Mouse (Mus musculus) gastrocnemius, postnatal 36 days (tissue): ENCODE data around the gene Zfp580. TPM values are rescaled to one million over a fixed set of nuclear protein-coding genes. Genes with fewer than 3 reads are reported as not detected.
"Not testable (repeated sequence)": the region's sequence is repeated elsewhere in the genome, so short reads cannot be mapped to it uniquely, and the experiment has no call there.

Experiments used
- DNase-seq, 2 experiments: peaks; one replicate each; pipeline ENCODE4 v3.0.0; 2022
- intact Hi-C: fragments of 180-260 bp; cut with DNase I; formaldehyde crosslinking; loops from one replicate; pipeline ENCODE4 v1.15.1; 2025
- total RNA-seq, 2 experiments: library from RNA; stranded (reverse); gene quantifications; 2 replicates each; pipeline ENCODE4 v1.2.3; 2021

Zfp580 gene
- total RNA-seq, 2 experiments from 2014 or later: 2.9 to 3.3 TPM

GRCm38 (mm10) chr7:5060944-5061773 lies 9.8 kb downstream of the Zfp580 start:
- DNase-seq: peak; percentile 96 to 98
- intact Hi-C loops: no loop called here

- peak; percentile 91 for DNase-seq
- intact Hi-C loops: no loop called here
Measured at GRCm38 (mm10) chr7:5061774-5062359, 10.5 kb downstream of the Zfp580 start, which contains the start of gene U2af2. U2af2 (plus strand) TSS chr7:5062143.

GRCm38 (mm10) chr7:5062360-5063001 lies 11.1 kb downstream of the Zfp580 start:
- peak in 1 of 2 experiments; percentile 52 for DNase-seq
- intact Hi-C loops: no loop called here

GRCm38 (mm10) chr7:5064886-5065285 lies 13.5 kb downstream of the Zfp580 start:
- no peak for DNase-seq
- intact Hi-C loops: no loop called here

- intact Hi-C loops: no loop called here
Measured at GRCm38 (mm10) chr7:5073586-5073985, 22.2 kb downstream of the Zfp580 start.

GRCm38 (mm10) chr7:5074984-5075383 lies 23.6 kb downstream of the Zfp580 start:
- DNase-seq: no peak
- intact Hi-C loops: no loop called here

More at GRCm38 (mm10) chr7:5073586-5073985, 22.2 kb downstream of the Zfp580 start:
- no peak for DNase-seq

GRCm38 (mm10) chr7:5076931-5077330 lies 25.6 kb downstream of the Zfp580 start:
- intact Hi-C loops: no loop called here
- no peak for DNase-seq

- intact Hi-C loops: loop anchor here (10.0 kb wide), 1 partner anchor 1385 kb away; the partner anchor contains the start of genes Mboat7 and Tsen34
Measured at GRCm38 (mm10) chr7:5079365-5080009, 28.1 kb downstream of the Zfp580 start.

GRCm38 (mm10) chr7:5080010-5080751 lies 28.8 kb downstream of the Zfp580 start, which contains the start of gene Epn1:
Epn1 (plus strand) TSS chr7:5080235.
- intact Hi-C loops: loop anchor here (10.0 kb wide), 1 partner anchor 1385 kb away; the partner anchor contains the start of genes Mboat7 and Tsen34
- peak; percentile 92 to 97 for DNase-seq

More at GRCm38 (mm10) chr7:5079365-5080009, 28.1 kb downstream of the Zfp580 start:
- DNase-seq: not testable (repeated sequence)

GRCm38 (mm10) chr7:5080815-5081214 lies 29.5 kb downstream of the Zfp580 start:
- intact Hi-C loops: loop anchor here (10.0 kb wide), 1 partner anchor 1386 kb away; the partner anchor contains the start of genes Mboat7 and Tsen34

GRCm38 (mm10) chr7:5081241-5081640 lies 29.9 kb downstream of the Zfp580 start:
- intact Hi-C loops: loop anchor here (10.0 kb wide), 1 partner anchor 1386 kb away; the partner anchor contains the start of genes Mboat7 and Tsen34

More at GRCm38 (mm10) chr7:5080815-5081214, 29.5 kb downstream of the Zfp580 start:
- no peak for DNase-seq

GRCm38 (mm10) chr7:5081939-5082338 lies 30.6 kb downstream of the Zfp580 start:
- intact Hi-C loops: loop anchor here (10.0 kb wide), 1 partner anchor 1387 kb away; the partner anchor contains the start of genes Mboat7 and Tsen34

More at GRCm38 (mm10) chr7:5081241-5081640, 29.9 kb downstream of the Zfp580 start:
- DNase-seq: no peak

GRCm38 (mm10) chr7:5083325-5084105 lies 32.2 kb downstream of the Zfp580 start:
- intact Hi-C loops: loop anchor here (10.0 kb wide), 1 partner anchor 1389 kb away; the partner anchor contains the start of genes Mboat7 and Tsen34
- no peak for DNase-seq

More at GRCm38 (mm10) chr7:5081939-5082338, 30.6 kb downstream of the Zfp580 start:
- DNase-seq: no peak

GRCm38 (mm10) chr7:5085512-5085911 lies 34.2 kb downstream of the Zfp580 start:
- intact Hi-C loops: loop anchor here (10.0 kb wide), 1 partner anchor 1391 kb away; the partner anchor contains the start of genes Mboat7 and Tsen34
- no peak for DNase-seq

- DNase-seq: no peak
- intact Hi-C loops: loop anchor here (10.0 kb wide), 1 partner anchor 1392 kb away; the partner anchor contains the start of genes Mboat7 and Tsen34
Measured at GRCm38 (mm10) chr7:5086921-5087440, 35.6 kb downstream of the Zfp580 start.

GRCm38 (mm10) chr7:5087886-5088285 lies 36.5 kb downstream of the Zfp580 start:
- DNase-seq: no peak
- intact Hi-C loops: loop anchor here (10.0 kb wide), 1 partner anchor 1393 kb away; the partner anchor contains the start of genes Mboat7 and Tsen34

- no peak for DNase-seq
- intact Hi-C loops: loop anchor here (10.0 kb wide), 1 partner anchor 1395 kb away; the partner anchor contains the start of genes Mboat7 and Tsen34
Measured at GRCm38 (mm10) chr7:5089853-5090252, 38.5 kb downstream of the Zfp580 start.
